Mouse (Mus musculus) limb, embryonic 15.5 days (tissue): Measurements from ENCODE around the gene Rbl1. TPM values are rescaled to one million over a fixed set of nuclear protein-coding genes. Genes with fewer than 3 reads are reported as not detected.

ENCODE experiments used
- ATAC-seq: fragments of 200-750 bp; cut with Nextera tagmentation; 2 replicates; pipeline ENCODE4 v1.8.0; 2017; ENCODE audit warnings: low read depth, moderate TSS enrichment; ENCODE audit not compliant: insufficient number of reproducible peaks, low FRiP score, low TSS enrichment
- H3K27ac ChIP-seq: fragments of 300-500 bp; sonication (generic); 2 replicates; pipeline ENCODE4 v1.5.1; 2015; ENCODE audit warnings: moderate library complexity, mild to moderate bottlenecking, inconsistent platforms
- H3K27me3 ChIP-seq: fragments of 300-500 bp; sonication (generic); 2 replicates; pipeline ENCODE4 v1.6.1; 2015; ENCODE audit warnings: inconsistent platforms
- H3K36me3 ChIP-seq: fragments of 300-500 bp; sonication (generic); 2 replicates; pipeline ENCODE4 v1.6.1; 2015; ENCODE audit warnings: inconsistent platforms
- H3K4me1 ChIP-seq: fragments of 300-500 bp; sonication (generic); 2 replicates; pipeline ENCODE4 v1.6.1; 2015; ENCODE audit warnings: inconsistent platforms
- H3K4me2 ChIP-seq: fragments of 300-500 bp; sonication (generic); 2 replicates; pipeline ENCODE4 v1.6.1; 2015; ENCODE audit warnings: mild to moderate bottlenecking, inconsistent platforms
- H3K4me3 ChIP-seq: fragments of 300-500 bp; sonication (generic); 2 replicates; pipeline ENCODE4 v1.5.1; 2015; ENCODE audit warnings: mild to moderate bottlenecking, inconsistent platforms
- H3K9ac ChIP-seq: fragments of 300-500 bp; sonication (generic); 2 replicates; pipeline ENCODE4 v1.6.1; 2015; ENCODE audit warnings: inconsistent platforms
- H3K9me3 ChIP-seq: fragments of 300-500 bp; sonication (generic); 2 replicates; pipeline ENCODE4 v1.6.1; 2016; ENCODE audit warnings: inconsistent platforms
- WGBS: fragments of 180-500 bp; shearing (Covaris S2); methylation state at CpG from one replicate; pipeline ENCODE4 v1.1.7; 2015; 5-methylcytosine and 5-hydroxymethylcytosine counted together
- polyA plus RNA-seq: library from polyadenylated mRNA; unstranded; fragments of >200 nt; fragmentation: Nextera tagmentation; extraction: Ambion mirVana; gene quantifications from 2 replicates; pipeline ENCODE4 v1.2.1, GENCODE M21; 2015

The Rbl1 gene
- polyA plus RNA-seq, 1 experiment from 2014 or later, result 18.0 TPM

DNA sequence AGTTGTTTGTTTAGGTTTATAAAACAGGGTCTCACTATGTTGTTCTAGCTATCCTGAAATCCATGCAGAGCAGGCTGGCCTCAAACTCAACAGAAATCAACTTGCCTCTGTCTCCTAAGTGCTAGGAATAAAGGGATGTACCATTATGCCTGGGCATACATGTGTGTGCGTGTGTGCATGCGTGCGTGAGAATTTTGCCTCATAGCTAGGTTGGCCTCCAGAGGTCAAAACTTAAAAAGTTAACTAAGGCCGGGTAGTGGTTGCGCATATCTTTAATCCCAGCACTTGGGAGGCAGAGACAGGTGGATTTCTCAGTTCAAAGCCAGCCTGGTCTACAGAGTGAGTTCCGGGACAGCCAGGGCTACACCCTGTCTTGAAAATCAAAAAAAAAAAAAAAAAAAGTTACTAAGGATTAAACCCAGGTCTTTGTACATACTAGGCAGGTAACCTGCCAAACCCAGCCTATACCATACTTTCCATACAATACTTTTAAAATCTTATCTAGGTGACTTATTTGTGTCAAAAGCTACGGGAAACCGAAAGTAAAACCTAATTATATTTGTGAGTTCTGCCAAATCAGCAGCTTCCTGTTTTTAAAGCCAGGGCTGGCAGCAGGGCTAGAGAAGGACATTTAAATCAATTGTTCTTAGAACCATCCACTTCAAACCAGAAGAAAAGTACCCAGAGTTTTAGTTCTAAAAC, 73.4 kb downstream of the Rbl1 start:
- no peak overlapping the region for H3K4me3 ChIP-seq
- no peak overlapping the region for H3K9ac ChIP-seq
- H3K27me3 ChIP-seq, result no peaks in the 10 kb centered on the region
- H3K36me3 ChIP-seq, result peaks cover 9% of the 10 kb centered on the region; the same call in 1 of the 2 replicates
- peaks cover 6% of the 10 kb centered on the region for H3K4me1 ChIP-seq
- H3K9me3 ChIP-seq, result no peaks in the 10 kb centered on the region
- no peak overlapping the region for H3K27ac ChIP-seq
- H3K4me2 ChIP-seq, result no peak overlapping the region
- no peak for ATAC-seq
- WGBS, result 80% methylated on average over 8 of the region's 8 CpGs

DNA sequence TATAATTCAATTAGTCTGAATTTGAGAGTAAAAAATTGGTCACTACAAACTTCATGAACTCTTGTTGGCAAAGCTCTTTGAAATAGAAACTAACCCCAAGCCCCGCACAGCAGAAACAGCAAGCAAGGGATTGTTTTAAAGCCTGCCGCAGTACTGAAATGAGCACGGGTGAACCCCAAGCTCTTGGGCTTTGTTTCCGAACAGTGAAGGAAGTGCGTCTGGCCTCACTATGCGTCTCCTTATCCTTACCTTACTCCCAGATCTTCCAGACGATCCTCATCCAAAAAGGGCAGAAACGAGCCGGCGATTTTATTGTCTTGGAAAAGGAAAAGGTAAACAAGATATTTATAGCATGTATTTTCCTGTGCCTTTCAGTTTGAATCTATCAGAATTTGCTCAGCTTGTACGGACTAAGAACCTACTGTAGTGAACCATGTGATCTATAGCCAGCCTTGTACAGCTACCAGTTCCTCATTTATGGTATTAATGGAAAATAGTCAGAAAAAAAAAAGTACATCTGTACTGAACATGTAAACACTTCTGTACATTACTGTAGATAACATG, 74.7 kb downstream of the Rbl1 start:
- no peaks in the 10 kb centered on the region for H3K27me3 ChIP-seq
- no peak overlapping the region for H3K9ac ChIP-seq
- H3K4me2 ChIP-seq, result no peak overlapping the region
- no peak for ATAC-seq
- 75% methylated on average over 11 of the region's 11 CpGs for WGBS
- no peak overlapping the region for H3K4me3 ChIP-seq
- H3K4me1 ChIP-seq, result peaks cover 3% of the 10 kb centered on the region; the same call in 1 of the 2 replicates
- no peak overlapping the region for H3K27ac ChIP-seq
- no peaks in the 10 kb centered on the region for H3K9me3 ChIP-seq
- peaks cover 15% of the 10 kb centered on the region for H3K36me3 ChIP-seq

DNA sequence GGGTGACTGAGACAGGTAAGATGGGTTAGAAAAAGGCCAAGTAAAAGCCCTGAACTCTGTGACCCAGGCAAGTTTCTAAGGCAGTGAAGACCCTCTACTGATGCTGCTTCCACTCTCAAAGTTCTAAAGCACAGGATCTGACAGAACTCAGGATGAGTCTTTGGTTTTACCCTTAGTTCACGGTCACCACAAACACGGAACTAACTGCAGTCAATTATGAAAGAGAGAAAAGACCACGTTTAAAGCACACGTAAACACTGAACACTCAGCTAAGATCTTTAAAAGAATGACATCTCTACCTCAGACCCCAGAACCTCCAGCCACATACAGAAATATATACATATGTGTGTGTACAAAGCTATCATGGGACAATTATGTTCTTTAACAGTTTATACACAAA, 75.2 kb downstream of the Rbl1 start:
- Histone ChIP-seq H3K9ac (no peak overlapping the region), H3K4me3 (no peak overlapping the region), H3K27me3 (no peaks in the 10 kb centered on the region), H3K4me1 (peaks cover 3% of the 10 kb centered on the region; the same call in 1 of the 2 replicates), H3K27ac (no peak overlapping the region), H3K9me3 (no peaks in the 10 kb centered on the region), H3K4me2 (no peak overlapping the region), H3K36me3 (peaks cover 15% of the 10 kb centered on the region)
- no peak for ATAC-seq
- WGBS, result 92% methylated on average over 4 of the region's 4 CpGs

DNA sequence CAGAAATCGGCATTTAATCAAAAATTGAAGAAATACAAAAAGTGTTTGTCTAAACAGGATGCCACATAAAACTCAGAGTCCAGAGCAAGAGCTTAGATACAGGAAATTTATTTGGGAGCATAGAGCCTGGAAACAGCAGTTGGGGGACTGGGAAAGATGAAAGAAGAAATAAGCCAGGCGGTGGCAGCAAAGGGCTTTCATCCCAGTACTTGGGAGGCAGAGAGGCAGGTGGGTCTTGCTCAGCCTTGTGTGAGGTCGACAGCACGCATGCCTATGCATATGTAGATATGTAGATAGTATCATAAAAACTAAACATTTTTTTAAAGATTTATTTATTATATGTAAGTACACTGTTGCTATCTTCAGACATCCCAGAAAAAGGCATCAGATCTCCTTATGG, 76.3 kb downstream of the Rbl1 start:
- H3K9me3 ChIP-seq, result no peaks in the 10 kb centered on the region
- 56% methylated on average over 4 of the region's 4 CpGs for WGBS
- no peaks in the 10 kb centered on the region for H3K4me1 ChIP-seq
- H3K9ac ChIP-seq, result no peak overlapping the region
- H3K4me2 ChIP-seq, result no peak overlapping the region
- H3K4me3 ChIP-seq, result no peak overlapping the region
- H3K27ac ChIP-seq, result no peak overlapping the region
- H3K27me3 ChIP-seq, result no peaks in the 10 kb centered on the region
- peaks cover 15% of the 10 kb centered on the region for H3K36me3 ChIP-seq
- ATAC-seq, result no peak

DNA sequence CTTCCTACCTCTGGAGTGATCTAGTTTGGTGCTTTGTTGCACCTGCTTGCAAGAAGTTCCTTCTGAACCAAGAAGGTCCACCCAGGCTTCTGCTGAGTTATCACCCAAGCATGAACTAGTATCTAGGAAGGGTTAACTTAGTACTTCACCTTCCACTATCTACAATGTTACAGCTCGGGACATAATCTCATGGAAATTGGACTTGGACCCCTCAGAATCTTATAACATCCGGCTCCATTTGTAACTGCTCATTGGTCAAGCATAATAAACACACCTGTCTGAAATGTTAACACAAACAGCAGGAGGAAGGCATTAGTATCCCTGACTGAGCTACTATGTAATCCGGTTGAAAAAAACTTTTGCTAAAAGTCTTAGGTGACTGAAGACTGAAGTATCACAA, 77.0 kb downstream of the Rbl1 start:
- Histone ChIP-seq H3K27me3 (no peaks in the 10 kb centered on the region), H3K9ac (no peak overlapping the region), H3K27ac (no peak overlapping the region), H3K4me3 (no peak overlapping the region), H3K36me3 (peaks cover 15% of the 10 kb centered on the region), H3K4me1 (no peaks in the 10 kb centered on the region), H3K9me3 (no peaks in the 10 kb centered on the region), H3K4me2 (no peak overlapping the region)
- no peak for ATAC-seq
- 84% methylated on average over 3 of the region's 3 CpGs for WGBS

DNA sequence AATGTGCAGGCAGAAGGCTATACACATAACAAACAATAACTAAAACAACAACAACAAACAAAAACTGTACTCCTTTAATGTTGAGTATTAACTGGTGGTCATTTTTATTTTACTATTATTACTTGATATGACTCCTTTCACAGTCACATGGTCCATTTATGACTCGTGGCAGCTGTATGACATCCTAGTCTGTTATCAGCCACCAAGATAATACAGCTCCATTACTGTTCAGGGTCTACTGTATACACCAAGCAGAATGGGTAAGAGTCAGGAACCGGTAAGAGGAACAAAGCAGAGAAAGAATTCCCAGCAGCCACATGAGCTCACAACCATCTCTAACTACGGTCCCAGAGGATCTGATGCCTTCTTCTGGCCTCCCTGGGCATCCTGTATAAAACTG, 79.1 kb downstream of the Rbl1 start:
- Histone ChIP-seq H3K36me3 (peaks cover 32% of the 10 kb centered on the region), H3K4me1 (no peaks in the 10 kb centered on the region), H3K27me3 (no peaks in the 10 kb centered on the region), H3K27ac (no peak overlapping the region), H3K4me3 (no peak overlapping the region), H3K4me2 (no peak overlapping the region), H3K9me3 (no peaks in the 10 kb centered on the region), H3K9ac (no peak overlapping the region)
- ATAC-seq, result no peak
- WGBS, result 90% methylated on average over 3 of the region's 3 CpGs

DNA sequence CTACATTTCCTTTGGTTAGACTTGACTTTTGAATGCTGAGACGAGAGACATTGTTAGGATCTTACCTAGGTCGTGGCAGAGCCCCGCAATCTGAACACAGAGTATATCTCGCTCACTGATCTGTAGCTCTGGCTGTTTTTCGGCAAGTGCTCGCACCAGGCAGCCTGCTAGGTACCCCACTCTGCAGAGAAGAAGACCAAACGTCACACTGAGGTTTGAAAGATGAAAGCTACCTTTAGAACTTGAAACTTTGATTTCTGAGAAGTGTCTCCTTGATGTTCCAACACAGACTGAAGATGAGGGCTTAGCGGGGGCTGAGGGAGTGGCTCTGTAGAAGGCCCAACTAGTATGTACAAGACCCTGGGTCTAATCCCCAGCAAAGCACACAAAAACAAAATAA, 82.6 kb downstream of the Rbl1 start:
- no peak overlapping the region for H3K9ac ChIP-seq
- H3K4me1 ChIP-seq, result no peaks in the 10 kb centered on the region
- H3K36me3 ChIP-seq, result peaks cover 38% of the 10 kb centered on the region
- H3K27ac ChIP-seq, result no peak overlapping the region
- ATAC-seq, result no peak
- H3K4me3 ChIP-seq, result no peak overlapping the region
- 89% methylated on average over 8 of the region's 8 CpGs for WGBS
- no peaks in the 10 kb centered on the region for H3K27me3 ChIP-seq
- H3K4me2 ChIP-seq, result no peak overlapping the region
- H3K9me3 ChIP-seq, result no peaks in the 10 kb centered on the region

DNA sequence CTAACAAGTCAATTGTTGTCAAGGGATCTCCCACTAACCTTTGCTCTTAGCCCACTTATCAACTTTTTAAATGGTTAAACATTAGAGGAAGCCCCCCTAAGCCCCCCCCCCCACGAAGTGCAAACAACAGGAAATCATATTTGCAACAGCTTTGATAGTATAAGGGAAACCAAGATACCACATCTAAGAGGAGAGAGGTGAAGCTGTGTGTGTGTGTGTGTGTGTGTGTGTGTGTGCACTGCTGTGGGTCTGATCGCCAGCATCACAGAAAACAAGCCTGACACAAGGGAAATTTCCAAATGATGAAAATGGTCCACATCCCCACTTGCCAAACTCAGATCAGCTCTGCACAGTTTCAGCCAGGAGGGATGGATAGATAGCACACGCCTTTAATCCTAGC, 85.3 kb downstream of the Rbl1 start:
- Histone ChIP-seq H3K4me1 (no peaks in the 10 kb centered on the region), H3K9me3 (no peaks in the 10 kb centered on the region), H3K4me3 (no peak overlapping the region), H3K27ac (no peak overlapping the region), H3K4me2 (no peak overlapping the region), H3K27me3 (no peaks in the 10 kb centered on the region), H3K9ac (no peak overlapping the region), H3K36me3 (peaks cover 46% of the 10 kb centered on the region)
- no peak for ATAC-seq
- WGBS, result 80% methylated on average over 3 of the region's 3 CpGs

DNA sequence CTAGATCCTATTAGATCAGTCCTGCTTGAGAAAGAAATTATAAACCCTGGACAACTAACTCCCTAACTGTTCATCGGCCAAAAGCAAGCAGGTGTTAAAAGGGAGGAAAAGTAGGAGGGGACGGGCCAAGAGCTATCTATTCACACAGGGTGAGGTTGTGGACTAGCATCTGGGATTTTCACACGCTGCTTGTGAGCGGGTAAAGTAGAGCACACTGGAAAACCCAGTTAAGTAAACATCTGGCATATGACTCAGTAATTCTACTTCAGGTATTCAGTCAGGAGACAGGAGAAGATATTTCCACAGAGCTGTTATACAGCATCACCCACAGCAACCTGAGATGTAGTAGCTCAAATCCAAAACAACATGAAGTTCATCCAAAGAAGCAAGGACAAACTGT, 85.8 kb downstream of the Rbl1 start:
- Histone ChIP-seq H3K4me3 (no peak overlapping the region), H3K36me3 (peaks cover 52% of the 10 kb centered on the region), H3K9ac (no peak overlapping the region), H3K27ac (no peak overlapping the region), H3K4me1 (no peaks in the 10 kb centered on the region), H3K9me3 (no peaks in the 10 kb centered on the region), H3K27me3 (no peaks in the 10 kb centered on the region), H3K4me2 (no peak overlapping the region)
- 85% methylated on average over 4 of the region's 4 CpGs for WGBS
- ATAC-seq, result no peak

DNA sequence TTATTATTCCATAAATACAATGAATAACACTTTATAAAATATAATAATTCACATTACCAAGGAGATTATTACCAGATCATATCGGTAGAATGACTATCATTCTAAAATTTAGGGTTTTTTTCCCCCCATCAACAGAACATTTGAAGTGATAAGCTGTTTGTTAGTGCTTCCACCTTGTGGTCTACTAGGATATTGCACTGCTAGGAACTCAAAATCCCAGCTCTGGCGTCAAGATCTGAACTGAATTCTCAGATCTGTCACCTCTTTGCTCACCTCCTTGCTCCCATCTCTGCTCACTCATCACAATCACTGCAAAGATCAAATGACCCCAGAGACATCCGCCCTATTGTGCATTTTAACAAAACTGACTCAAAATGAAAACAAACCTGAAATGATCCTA, 87.4 kb downstream of the Rbl1 start:
- H3K4me2 ChIP-seq, result no peak overlapping the region
- no peaks in the 10 kb centered on the region for H3K9me3 ChIP-seq
- no peak for ATAC-seq
- H3K27ac ChIP-seq, result no peak overlapping the region
- H3K4me1 ChIP-seq, result no peaks in the 10 kb centered on the region
- peaks cover 61% of the 10 kb centered on the region for H3K36me3 ChIP-seq
- 18% methylated on average over 3 of the region's 3 CpGs for whole genome bisulfite sequencing
- no peaks in the 10 kb centered on the region for H3K27me3 ChIP-seq
- no peak overlapping the region for H3K4me3 ChIP-seq
- H3K9ac ChIP-seq, result no peak overlapping the region

DNA sequence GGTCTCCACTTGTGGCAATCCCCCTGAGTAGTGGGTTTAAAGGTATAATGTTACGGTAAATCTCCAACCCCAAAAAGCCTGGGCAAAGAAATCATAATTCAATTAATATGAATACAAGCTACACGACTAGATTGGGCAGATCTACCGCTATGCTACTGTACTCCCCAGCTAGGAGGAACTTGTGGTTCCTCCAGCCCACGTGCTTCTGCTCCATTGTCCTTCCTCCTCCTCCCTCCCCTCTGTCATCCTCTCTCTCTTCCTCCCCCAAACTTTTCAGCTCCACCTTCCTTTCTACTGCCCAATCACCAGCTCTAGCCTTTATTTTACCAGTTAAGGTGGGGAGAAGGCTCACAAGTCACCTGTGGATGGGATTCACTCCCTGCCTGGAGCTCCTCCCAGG, 96.1 kb downstream of the Rbl1 start:
- WGBS, result 88% methylated on average over 4 of the region's 4 CpGs

DNA sequence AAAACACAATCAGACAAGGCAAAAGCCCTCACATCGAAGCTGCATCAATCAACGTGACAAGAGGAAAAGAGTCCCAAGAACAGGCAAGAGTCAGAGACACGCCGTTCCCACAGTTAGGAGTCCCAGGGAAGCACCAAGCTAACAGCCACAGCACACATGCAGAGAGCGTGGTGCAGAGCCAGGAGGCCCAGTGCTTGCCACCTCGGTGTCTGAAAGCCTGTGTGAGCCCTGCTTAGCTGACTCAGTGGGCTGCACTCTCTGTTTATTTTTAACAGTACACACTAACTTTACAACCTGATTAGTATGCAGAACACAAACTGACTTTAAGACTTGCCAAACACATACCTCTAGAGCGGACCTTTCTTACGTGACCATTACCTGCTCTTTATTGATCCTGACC, 99.9 kb downstream of the Rbl1 start:
- Histone ChIP-seq H3K27me3 (no peaks in the 10 kb centered on the region), H3K9me3 (no peaks in the 10 kb centered on the region), H3K36me3 (peaks cover 71% of the 10 kb centered on the region), H3K4me2 (no peak overlapping the region), H3K27ac (no peak overlapping the region), H3K4me1 (no peaks in the 10 kb centered on the region), H3K4me3 (no peak overlapping the region), H3K9ac (no peak overlapping the region)
- no peak for ATAC-seq
- WGBS, result 86% methylated on average over 8 of the region's 8 CpGs

More for the DNA sequence above, 96.1 kb downstream of the Rbl1 start:
- Histone ChIP-seq H3K36me3 (peaks cover 61% of the 10 kb centered on the region), H3K4me1 (no peaks in the 10 kb centered on the region), H3K27me3 (no peaks in the 10 kb centered on the region), H3K4me3 (no peak overlapping the region), H3K27ac (no peak overlapping the region), H3K4me2 (no peak overlapping the region), H3K9ac (no peak overlapping the region), H3K9me3 (no peaks in the 10 kb centered on the region)
- ATAC-seq, result no peak

DNA sequence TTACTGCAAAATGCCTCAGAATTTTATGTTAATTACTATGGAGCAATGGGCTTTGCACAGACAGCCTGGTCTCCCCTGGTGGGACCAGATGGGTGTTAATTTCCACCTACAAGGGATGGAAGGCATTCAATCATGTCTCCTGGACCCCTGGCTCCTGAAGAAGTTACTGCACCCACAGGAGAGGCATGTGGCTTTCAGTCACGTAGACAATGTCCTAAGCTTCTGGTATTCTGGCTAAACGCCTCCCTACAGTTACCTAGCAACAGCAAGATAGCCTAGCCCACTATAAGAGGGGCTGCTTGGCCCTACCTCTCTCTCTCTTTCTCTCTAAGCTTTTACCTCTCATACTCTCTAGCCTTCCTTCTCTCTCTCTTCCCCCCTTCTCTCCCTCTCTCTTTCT, 102.1 kb downstream of the Rbl1 start:
- H3K4me2 ChIP-seq, result no peak overlapping the region
- H3K9ac ChIP-seq, result no peak overlapping the region
- no peak overlapping the region for H3K4me3 ChIP-seq
- H3K27me3 ChIP-seq, result no peaks in the 10 kb centered on the region
- H3K27ac ChIP-seq, result no peak overlapping the region
- no peak for ATAC-seq
- peaks cover 66% of the 10 kb centered on the region for H3K36me3 ChIP-seq
- 82% methylated on average over 2 of the region's 2 CpGs for WGBS
- H3K9me3 ChIP-seq, result no peaks in the 10 kb centered on the region
- H3K4me1 ChIP-seq, result no peaks in the 10 kb centered on the region
